Mouse (Mus musculus) spleen, postnatal 10 days (tissue): ENCODE measurements around the gene Cdkl5.

ENCODE experiments used
- DNase-seq, 2 experiments: peaks; one replicate each; pipeline ENCODE4 v3.0.0; 2021 to 2022; ENCODE audit warnings: low spot score in 2 of 2

Cdkl5 gene

GRCm38 (mm10) chrX:160735650-160736049, 258.9 kb downstream of the Cdkl5 start, which contains the start of gene Ppef1:
TSS of gene Ppef1 (minus strand) at chrX:160735765.
- no peak for DNase-seq
